Mouse (Mus musculus) gastrocnemius, postnatal 25 days (tissue): Measurements from ENCODE around the gene Pigp. TPM values are rescaled to one million over a fixed set of nuclear protein-coding genes. Genes with fewer than 3 reads are reported as not detected.
A peak's percentile ranks its signal among the peaks of the same experiment; 100 is the strongest.
"Not testable (repeated sequence)": the region's sequence is repeated elsewhere in the genome, so short reads cannot be mapped to it uniquely, and the experiment has no call there.

ENCODE experiments used
- DNase-seq: peaks from one replicate; pipeline ENCODE4 v3.0.0; 2022
- total RNA-seq, 2 experiments: library from RNA; stranded (reverse); gene quantifications; 1 replicate in 1 of 2; 2 replicates in 1 of 2; pipeline ENCODE4 v1.2.3; 2021

Gene Pigp
- total RNA-seq, 2 experiments from 2014 or later = 106 to 116 TPM

- DNase-seq = no peak
Measured at GRCm38 (mm10) chr16:94360578-94361350, 10.9 kb downstream of the Pigp start.

GRCm38 (mm10) chr16:94358091-94358490 lies 13.6 kb downstream of the Pigp start:
- no peak for DNase-seq

DNA sequence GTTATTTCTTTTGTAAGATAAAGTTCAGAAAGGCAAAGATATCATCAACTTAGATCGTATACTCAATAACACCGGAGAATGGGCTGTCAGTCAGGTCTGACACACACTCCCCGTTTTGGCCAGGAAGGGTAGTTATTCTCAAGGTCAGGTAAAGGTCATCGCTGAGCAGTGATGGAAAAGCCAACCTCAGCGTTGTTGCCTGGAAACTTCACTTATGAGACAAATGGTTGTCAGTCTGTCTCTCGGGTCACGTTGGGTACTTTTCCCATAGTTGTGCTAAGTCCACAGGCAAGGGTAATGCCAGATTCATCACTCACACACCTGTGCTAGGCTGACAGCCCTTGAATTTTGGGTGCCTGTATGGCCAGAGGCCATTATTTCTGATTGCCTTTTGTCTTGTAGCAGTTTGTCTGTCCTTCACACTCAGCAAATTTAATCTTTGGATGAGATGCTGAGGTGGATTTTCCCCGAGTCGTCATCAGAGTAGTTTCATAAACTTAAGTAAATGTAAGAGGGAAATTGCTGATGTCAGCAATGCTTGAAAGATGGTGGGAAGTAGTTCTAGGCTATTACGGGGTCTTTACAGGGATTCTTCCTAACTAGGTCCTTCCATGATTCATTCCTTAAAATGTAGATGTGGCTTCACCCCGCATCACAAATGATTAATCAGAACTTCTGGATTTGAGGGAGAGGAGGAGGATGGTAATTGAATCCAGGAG lies 14.7 kb downstream of the Pigp start:
- DNase-seq = no peak

DNA sequence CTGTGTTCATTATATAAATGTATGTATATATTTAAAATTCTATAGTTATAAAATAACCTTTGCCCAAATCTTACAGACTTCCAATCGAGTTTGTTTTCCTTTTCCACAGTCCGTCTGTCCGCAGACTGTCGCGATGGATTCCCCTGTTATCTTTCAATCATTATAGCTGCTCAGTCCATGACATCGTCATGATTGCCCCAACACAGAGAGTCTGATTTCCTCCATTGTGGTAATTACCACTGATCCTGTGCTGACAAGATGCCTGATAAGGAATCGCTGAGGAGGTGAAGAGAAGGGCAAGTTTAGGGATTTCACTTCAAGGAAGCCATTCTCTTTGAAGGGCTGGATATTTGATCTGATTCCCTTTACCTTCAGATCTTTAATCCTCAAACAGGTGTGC lies 15.6 kb downstream of the Pigp start:
- no peak for DNase-seq

DNA sequence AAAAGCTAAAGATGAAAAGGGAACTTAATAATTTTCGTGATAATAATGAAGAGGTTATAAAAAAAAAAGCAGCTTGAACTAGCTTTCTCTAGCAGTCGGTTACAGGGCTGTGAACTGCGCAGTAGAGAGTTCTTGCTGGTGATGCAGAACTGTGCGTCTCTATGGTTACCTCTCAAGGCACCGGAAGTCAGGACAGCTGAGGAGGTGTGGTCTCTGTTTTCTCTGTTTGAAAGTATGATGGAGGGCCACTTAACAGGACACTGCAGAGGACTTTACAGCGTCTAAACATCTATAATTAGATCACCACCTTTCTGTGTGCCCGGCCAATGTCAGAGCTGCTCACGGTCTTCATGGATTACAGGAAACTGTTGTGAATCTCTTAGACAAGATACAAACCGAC lies 17.2 kb downstream of the Pigp start:
- no peak for DNase-seq

DNA sequence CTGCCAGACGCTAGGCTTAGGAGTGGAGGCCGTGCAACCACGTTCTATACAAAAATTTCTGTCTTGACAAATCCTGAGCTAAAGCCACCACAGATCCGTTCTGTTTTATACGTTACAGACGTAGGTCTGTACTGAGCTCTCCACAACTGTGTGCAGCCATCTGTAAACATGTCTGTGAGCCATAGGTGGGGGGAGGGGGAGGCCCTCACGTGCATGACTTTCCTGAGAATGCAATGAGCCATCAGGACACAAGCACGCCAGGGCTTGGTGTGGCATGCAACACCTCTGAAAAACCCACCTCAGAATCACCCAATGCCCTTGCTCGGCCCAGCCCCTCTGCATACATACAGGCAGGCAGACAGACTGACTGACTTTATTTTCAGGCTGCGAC lies 21.4 kb downstream of the Pigp start:
- DNase-seq = no peak

DNA sequence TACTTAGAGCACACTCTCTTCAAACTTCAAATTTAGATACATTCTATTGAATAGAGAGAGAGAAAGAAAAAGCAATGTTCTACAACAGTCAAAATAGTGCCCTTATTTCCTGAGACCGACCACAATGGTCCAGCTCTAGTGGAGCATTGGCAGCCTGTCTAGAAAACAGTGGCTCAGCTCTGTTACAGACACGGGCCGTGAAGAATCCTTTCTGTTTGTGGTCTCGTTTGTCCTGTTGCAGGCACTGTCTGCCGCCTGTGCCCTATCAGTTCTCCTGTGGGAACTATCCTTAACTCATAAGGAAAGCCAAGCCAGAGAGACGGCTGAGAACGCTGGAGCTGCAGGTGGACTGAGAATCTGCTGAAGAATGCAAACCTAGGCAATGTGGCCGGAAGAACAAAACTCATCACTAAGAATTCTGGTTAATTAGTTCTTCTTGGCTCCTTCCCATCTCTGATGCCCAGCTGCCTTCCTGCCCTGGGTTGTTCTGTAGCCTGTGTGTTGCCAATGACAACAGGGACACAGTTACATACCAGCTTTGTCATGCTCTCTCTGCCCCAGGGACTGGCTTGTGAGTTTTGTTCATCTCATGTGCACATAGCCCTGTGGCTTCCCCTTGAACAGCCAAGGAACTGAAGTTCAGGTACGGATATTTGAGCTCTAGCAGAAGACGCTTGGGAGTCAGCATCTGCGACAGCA lies 21.9 kb downstream of the Pigp start:
- DNase-seq = no peak

DNA sequence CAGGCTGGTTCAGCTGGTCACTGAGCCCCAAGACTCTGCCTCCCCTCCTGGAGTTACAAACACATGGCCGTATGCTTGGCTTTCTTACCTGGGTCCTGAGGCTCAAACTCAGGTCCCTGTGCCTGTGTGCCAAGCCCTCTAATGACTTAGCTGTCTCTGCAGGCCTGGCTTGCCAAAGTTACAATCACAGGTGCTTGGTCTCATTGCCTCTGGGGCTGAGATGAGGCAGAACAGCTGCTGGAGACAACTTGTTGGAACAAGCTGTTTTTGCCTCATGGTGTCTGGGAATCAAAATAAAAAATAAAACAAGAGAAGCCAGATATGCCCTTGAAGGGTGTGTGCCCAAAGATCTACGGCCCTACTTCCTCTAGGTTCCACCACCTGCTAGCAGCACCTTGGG lies 22.9 kb downstream of the Pigp start:
- DNase-seq = peak; percentile 23

- no peak for DNase-seq
Measured at GRCm38 (mm10) chr16:94347080-94347731, 24.4 kb downstream of the Pigp start.

DNA sequence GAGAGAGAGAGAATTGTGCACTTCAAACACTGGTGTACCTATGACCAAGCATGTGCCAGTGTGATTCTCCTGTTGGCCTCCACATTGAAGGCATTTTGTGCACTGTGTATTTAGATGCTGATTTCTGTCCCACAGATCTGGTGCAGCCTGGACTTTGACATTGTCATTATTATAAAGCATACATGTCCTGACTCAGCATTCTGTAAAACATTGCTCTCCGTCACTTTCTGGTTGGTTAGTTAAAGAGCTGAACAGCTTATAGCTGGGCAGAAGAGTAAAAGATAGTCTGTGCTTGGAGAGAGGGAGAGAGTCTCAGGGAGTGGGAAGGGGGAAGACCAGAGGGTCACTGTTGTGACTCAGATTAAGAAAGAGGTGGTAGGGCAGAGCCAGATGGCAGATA lies 25.9 kb downstream of the Pigp start:
- no peak for DNase-seq

GRCm38 (mm10) chr16:94339164-94340160 lies 32.2 kb downstream of the Pigp start:
- not testable (repeated sequence) for DNase-seq

DNA sequence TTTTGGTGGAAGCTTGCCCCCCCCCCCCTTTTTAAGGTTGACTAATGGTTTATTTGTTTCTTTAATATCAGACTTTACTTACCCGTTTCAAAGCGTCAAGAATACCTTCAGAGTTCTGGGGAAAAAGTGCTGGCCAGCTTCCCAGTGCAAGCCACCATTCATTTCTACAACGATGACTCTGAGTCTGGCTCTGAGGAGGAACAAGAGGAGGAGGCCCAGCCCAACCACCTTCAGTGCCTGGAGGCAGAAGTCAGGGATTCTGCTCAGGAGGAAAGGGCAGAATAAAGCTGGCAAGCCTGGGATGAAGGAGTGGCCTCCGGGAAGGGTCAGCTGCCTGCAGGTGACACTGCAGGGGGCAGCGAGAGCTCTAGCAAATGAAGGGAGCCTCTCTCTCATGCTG lies 36.0 kb downstream of the Pigp start:
- no peak for DNase-seq

DNA sequence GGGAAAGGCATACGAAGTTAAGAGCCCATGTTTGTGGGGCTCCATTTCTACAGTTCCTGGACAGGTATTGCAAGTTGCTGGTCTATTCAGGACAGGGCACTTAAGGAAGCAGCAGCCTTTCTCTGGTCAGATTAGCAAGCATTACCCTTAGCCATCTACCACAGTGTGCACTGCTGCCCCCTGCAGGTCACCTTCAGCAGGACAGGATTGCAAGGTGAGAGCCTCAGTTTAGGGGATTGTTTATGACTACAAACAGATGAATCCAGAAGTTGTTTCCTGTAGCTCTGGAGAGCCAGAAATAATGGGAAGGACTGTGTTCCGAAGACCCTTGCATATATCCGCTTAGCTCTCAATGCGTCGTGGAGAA lies 39.8 kb downstream of the Pigp start:
- DNase-seq = no peak

GRCm38 (mm10) chr16:94331233-94331885 lies 40.3 kb downstream of the Pigp start:
- DNase-seq = no peak

- DNase-seq = no peak
Measured at GRCm38 (mm10) chr16:94330429-94330828, 41.2 kb downstream of the Pigp start.

- no peak for DNase-seq
Measured at GRCm38 (mm10) chr16:94328881-94329867, 42.5 kb downstream of the Pigp start.

DNA sequence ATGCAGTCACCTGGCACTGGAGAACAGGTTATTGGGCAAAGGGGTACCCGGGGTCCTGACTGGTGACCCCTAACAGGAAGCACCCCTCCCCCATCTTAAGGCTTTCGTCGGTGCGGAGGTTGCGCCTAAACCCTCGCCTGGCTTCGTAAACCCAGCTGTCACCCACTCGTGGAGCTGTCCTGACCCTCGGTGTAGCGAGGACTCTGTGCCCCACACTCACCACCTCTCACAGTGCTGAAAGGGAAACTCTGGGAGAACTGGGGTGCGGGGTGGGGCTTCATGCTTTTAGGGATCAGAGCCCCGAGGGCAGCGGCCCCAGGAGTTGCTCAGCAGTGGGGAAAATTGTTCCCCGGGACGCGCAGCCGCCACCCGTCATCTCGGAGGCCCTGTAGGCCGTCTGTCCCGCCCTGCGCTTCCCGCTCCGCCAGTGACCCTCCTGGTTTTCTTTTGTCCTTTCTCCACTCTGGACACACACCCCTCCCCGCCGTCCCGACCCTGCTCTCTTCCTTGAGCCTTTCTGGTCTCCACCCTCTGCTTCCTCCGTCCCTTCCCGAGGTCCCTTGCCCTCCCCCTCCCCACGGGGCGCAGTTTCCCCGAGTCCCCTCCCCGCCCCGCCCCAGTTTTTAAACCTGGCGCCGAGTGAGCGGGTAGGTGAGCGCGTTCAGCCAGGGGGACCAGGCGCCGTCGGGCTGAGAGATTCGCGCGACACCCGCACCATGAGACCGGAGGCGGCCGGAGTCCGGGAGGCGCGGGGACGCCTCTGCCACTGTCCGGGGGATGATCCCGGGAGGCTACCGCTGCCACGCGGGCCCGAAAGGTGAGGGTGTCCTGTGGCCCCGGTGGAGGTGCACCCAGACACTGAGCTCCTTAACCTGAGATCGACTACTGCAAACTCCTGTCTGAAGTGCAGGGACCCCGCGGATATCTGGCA lies 43.6 kb downstream of the Pigp start, which contains the start of gene Ripply3:
Gene Ripply3 (plus strand): TSS at position 640 of the 931 bp plus-strand sequence.
- peak; percentile 40 for DNase-seq

- no peak for DNase-seq
Measured at GRCm38 (mm10) chr16:94326008-94326407, 45.6 kb downstream of the Pigp start.
